Mouse (Mus musculus): ENCODE data around the gene Slc30a2. TPM values are rescaled to one million over a fixed set of nuclear protein-coding genes. Genes with fewer than 3 reads are reported as not detected.

The Slc30a2 gene
- total and polyA plus RNA-seq, 2 experiments from 2014 or later: 0.28 TPM; not detected in 1

DNA sequence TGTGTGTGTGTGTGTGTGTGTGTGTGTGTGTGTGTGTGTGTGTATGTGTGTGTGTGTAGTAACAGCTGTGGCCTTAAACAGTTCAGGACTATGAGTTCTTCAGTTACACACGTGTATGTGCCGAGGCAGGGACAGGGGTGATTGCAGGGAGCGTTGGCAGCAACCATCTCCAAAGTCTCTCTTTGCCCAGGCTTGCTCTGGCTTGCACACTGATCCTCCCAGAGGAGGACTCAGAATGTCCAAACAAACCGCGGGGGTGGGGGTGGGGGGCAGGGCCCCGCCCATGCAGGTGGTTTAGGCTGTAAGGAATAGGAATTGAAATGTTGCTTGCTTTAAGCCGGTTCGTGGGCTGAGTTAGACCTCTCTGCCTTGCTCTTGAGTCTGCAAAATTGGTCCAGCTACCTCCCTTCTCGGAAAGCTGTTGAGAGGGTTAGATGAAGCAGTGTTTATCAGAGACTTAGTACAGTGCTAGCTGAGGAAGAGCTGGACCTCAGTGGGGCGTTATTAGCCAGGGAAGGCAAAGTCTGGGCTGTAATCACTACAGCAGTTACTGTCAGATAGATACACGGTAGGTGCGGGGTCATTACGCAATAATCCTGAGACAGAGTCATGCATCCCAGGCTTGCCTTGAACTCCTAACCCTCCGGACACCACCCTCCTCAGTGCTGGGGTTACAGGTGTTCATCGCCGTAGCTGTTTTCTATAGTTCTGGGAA, 59.0 kb downstream of the Slc30a2 start:
- peak overlapping the region; percentile 70 for H3K4me2 ChIP-seq (ENCODE audit: low read depth)
- H3K4me1 ChIP-seq (ENCODE audit: insufficient read depth): peaks cover 15% of the 10 kb centered on the region
- 63% methylated on average over 16 of the region's 16 CpGs for WGBS
- H3K27ac ChIP-seq (ENCODE audit: low read depth, low read length): peak overlapping the region; percentile 90
- no peaks in the 10 kb centered on the region for H3K27me3 ChIP-seq (ENCODE audit: insufficient read depth, low read length)
- no peaks in the 10 kb centered on the region for H3K36me3 ChIP-seq (ENCODE audit: insufficient read depth)
- no peak for TF ChIP-seq CTCF (IDR thresholded peaks at IDR 0.05; ENCODE audit: low read depth)
- H3K9ac ChIP-seq: no peak overlapping the region
- DNase-seq (no peak), ATAC-seq (0 out of 2 replicates have a peak, but pooled peaks have one; percentile 14)
- no peaks in the 10 kb centered on the region for H3K9me3 ChIP-seq (ENCODE audit: low read length)
- no peak overlapping the region for H3K4me3 ChIP-seq (ENCODE audit: low read depth, low read length)

DNA sequence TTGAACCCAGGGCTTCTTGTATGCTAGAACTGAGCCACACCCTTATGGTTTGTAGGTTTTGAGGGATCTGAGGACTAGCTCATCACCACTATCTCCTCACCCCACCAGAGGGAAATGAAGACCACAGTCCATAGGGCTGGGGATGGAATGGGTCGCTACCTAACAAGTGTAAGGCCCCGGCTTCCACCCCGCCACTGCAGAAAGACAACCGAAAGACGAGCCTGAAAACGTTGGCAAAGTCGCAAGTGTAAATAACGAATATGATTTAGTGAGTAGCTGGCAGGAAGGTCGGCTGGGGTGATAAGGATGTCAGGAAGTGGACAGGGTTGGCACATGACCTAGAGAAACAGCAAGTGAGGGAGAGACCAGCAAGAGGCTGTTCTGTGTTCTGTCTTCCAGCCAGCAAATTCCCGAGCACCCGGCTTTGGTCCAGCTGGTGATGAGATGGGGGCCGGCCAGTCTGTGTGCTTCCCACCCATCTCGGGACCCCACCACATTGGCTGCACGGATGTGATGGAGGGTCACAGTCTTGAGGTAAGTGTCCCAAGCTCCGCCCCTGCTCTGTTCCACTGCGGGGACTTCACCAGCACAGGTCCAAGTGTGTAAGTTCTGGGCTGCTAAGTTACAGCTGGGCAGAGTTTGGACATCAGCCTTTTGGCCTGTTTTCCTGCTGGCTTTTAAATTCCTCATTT, 59.7 kb downstream of the Slc30a2 start:
- 0 out of 2 replicates have a peak, but pooled peaks have one; percentile 3 for TF ChIP-seq CTCF (IDR thresholded peaks at IDR 0.05; ENCODE audit: low read depth)
- no peak for DNase-seq
- ATAC-seq: no peak

GRCm38 (mm10) chr4:134403721-134404120, 60.7 kb downstream of the Slc30a2 start:
- Histone ChIP-seq H3K4me3 (ENCODE audit: low read depth, low read length) (no peak overlapping the region), H3K27me3 (ENCODE audit: insufficient read depth, low read length) (no peaks in the 10 kb centered on the region), H3K9ac (no peak overlapping the region), H3K36me3 (ENCODE audit: insufficient read depth) (no peaks in the 10 kb centered on the region), H3K27ac (ENCODE audit: low read depth, low read length) (no peak overlapping the region), H3K4me1 (ENCODE audit: insufficient read depth) (peaks cover 15% of the 10 kb centered on the region), H3K9me3 (ENCODE audit: low read length) (no peaks in the 10 kb centered on the region), H3K4me2 (ENCODE audit: low read depth) (no peak overlapping the region)
- WGBS: 41% methylated on average over 7 of the region's 7 CpGs
- no peak for DNase-seq
- peak; percentile 10; the same call in 1 of the 2 replicates for TF ChIP-seq CTCF (IDR thresholded peaks at IDR 0.05; ENCODE audit: low read depth)
- ATAC-seq: no peak

More for the DNA sequence above, 59.7 kb downstream of the Slc30a2 start:
- Histone ChIP-seq H3K4me2 (ENCODE audit: low read depth) (0 out of 2 replicates have a peak overlapping the region, but pooled peaks have one; percentile 70), H3K36me3 (ENCODE audit: insufficient read depth) (no peaks in the 10 kb centered on the region), H3K9me3 (ENCODE audit: low read length) (no peaks in the 10 kb centered on the region), H3K27me3 (ENCODE audit: insufficient read depth, low read length) (no peaks in the 10 kb centered on the region), H3K4me3 (ENCODE audit: low read depth, low read length) (no peak overlapping the region), H3K27ac (ENCODE audit: low read depth, low read length) (no peak overlapping the region; the same call in 1 of the 2 replicates), H3K9ac (no peak overlapping the region), H3K4me1 (ENCODE audit: insufficient read depth) (peaks cover 15% of the 10 kb centered on the region)
- 70% methylated on average over 16 of the region's 16 CpGs for WGBS

Other genes with a start within 250 kb of the Slc30a2 start
- gene Cd52, start 248.1 kb upstream of the Slc30a2 start, total RNA-seq (2014; rRNA removed): 1.2 and 2.0 TPM in 2 replicates
- 4.1 and 4.6 TPM in 2 replicates for gene Cd52, start 248.1 kb upstream of the Slc30a2 start, polyA plus RNA-seq (2015; fragmentation: Nextera tagmentation; extraction: Ambion mirVana)
- gene Ubxn11, start 240.6 kb upstream of the Slc30a2 start, total RNA-seq (2014; rRNA removed): 5.5 and 13.7 TPM in 2 replicates
- 11.0 and 14.3 TPM in 2 replicates for gene Ubxn11, start 240.6 kb upstream of the Slc30a2 start, polyA plus RNA-seq (2015; fragmentation: Nextera tagmentation; extraction: Ambion mirVana)
- 124 and 162 TPM in 2 replicates for gene Sh3bgrl3, start 214.4 kb upstream of the Slc30a2 start, total RNA-seq (2014; rRNA removed)
- 554 and 579 TPM in 2 replicates for gene Sh3bgrl3, start 214.4 kb upstream of the Slc30a2 start, polyA plus RNA-seq (2015; fragmentation: Nextera tagmentation; extraction: Ambion mirVana)
- gene Cep85, start 156.1 kb upstream of the Slc30a2 start, total RNA-seq (2014; rRNA removed): 11.0 and 14.0 TPM in 2 replicates
- 11.8 and 13.5 TPM in 2 replicates for gene Cep85, start 156.1 kb upstream of the Slc30a2 start, polyA plus RNA-seq (2015; fragmentation: Nextera tagmentation; extraction: Ambion mirVana)
- not detected in 2 replicates for gene Gm7534, start 140.2 kb upstream of the Slc30a2 start, total RNA-seq (2014; rRNA removed)
- gene Gm7534, start 140.2 kb upstream of the Slc30a2 start, polyA plus RNA-seq (2015; fragmentation: Nextera tagmentation; extraction: Ambion mirVana): not detected in 2 replicates
- not detected in 2 replicates for gene Catsper4, start 115.8 kb upstream of the Slc30a2 start, total RNA-seq (2014; rRNA removed)
- not detected in 2 replicates for gene Catsper4, start 115.8 kb upstream of the Slc30a2 start, polyA plus RNA-seq (2015; fragmentation: Nextera tagmentation; extraction: Ambion mirVana)
- gene Cnksr1, start 104.8 kb upstream of the Slc30a2 start, total RNA-seq (2014; rRNA removed): 0.08 TPM in 1 of 2 replicates, not detected in the other
- 0.18 TPM in 1 of 2 replicates, not detected in the other for gene Cnksr1, start 104.8 kb upstream of the Slc30a2 start, polyA plus RNA-seq (2015; fragmentation: Nextera tagmentation; extraction: Ambion mirVana)
- 0.43 TPM in 1 of 2 replicates, not detected in the other for gene E130218I03Rik, start 99.5 kb upstream of the Slc30a2 start, total RNA-seq (2014; rRNA removed)
- gene E130218I03Rik, start 99.5 kb upstream of the Slc30a2 start, polyA plus RNA-seq (2015; fragmentation: Nextera tagmentation; extraction: Ambion mirVana): 0.11 and 0.33 TPM in 2 replicates
- 11.6 and 12.7 TPM in 2 replicates for gene Zfp593, start 97.6 kb upstream of the Slc30a2 start, total RNA-seq (2014; rRNA removed)
- gene Zfp593, start 97.6 kb upstream of the Slc30a2 start, polyA plus RNA-seq (2015; fragmentation: Nextera tagmentation; extraction: Ambion mirVana): 13.8 and 15.0 TPM in 2 replicates
- not detected in 2 replicates for gene Gm30191, start 96.2 kb upstream of the Slc30a2 start, total RNA-seq (2014; rRNA removed)
- gene Gm30191, start 96.2 kb upstream of the Slc30a2 start, polyA plus RNA-seq (2015; fragmentation: Nextera tagmentation; extraction: Ambion mirVana): 0.25 TPM in 1 of 2 replicates, not detected in the other
- 14.2 and 18.3 TPM in 2 replicates for gene Grrp1, start 89.1 kb upstream of the Slc30a2 start, total RNA-seq (2014; rRNA removed)
- gene Grrp1, start 89.1 kb upstream of the Slc30a2 start, polyA plus RNA-seq (2015; fragmentation: Nextera tagmentation; extraction: Ambion mirVana): 18.3 and 20.0 TPM in 2 replicates
- 42.2 and 43.8 TPM in 2 replicates for gene Pdik1l, start 55.3 kb upstream of the Slc30a2 start, total RNA-seq (2014; rRNA removed)
- gene Pdik1l, start 55.3 kb upstream of the Slc30a2 start, polyA plus RNA-seq (2015; fragmentation: Nextera tagmentation; extraction: Ambion mirVana): 21.7 and 28.9 TPM in 2 replicates
- gene Trim63, start 28.1 kb upstream of the Slc30a2 start, total RNA-seq (2014; rRNA removed): 1.3 and 1.5 TPM in 2 replicates
- 0.18 and 0.31 TPM in 2 replicates for gene Trim63, start 28.1 kb upstream of the Slc30a2 start, polyA plus RNA-seq (2015; fragmentation: Nextera tagmentation; extraction: Ambion mirVana)
- gene Extl1, start 40.7 kb downstream of the Slc30a2 start, total RNA-seq (2014; rRNA removed): 0.95 and 1.4 TPM in 2 replicates
- 1.2 TPM in 2 replicates for gene Extl1, start 40.7 kb downstream of the Slc30a2 start, polyA plus RNA-seq (2015; fragmentation: Nextera tagmentation; extraction: Ambion mirVana)
- gene Pafah2, start 53.1 kb downstream of the Slc30a2 start, total RNA-seq (2014; rRNA removed): 11.1 and 18.0 TPM in 2 replicates
- gene Pafah2, start 53.1 kb downstream of the Slc30a2 start, polyA plus RNA-seq (2015; fragmentation: Nextera tagmentation; extraction: Ambion mirVana): 6.4 and 7.6 TPM in 2 replicates
- gene Stmn1, start 125.1 kb downstream of the Slc30a2 start, total RNA-seq (2014; rRNA removed): 2,537 and 3,460 TPM in 2 replicates
- gene Stmn1, start 125.1 kb downstream of the Slc30a2 start, polyA plus RNA-seq (2015; fragmentation: Nextera tagmentation; extraction: Ambion mirVana): 7,274 and 8,446 TPM in 2 replicates
- 33.9 and 36.6 TPM in 2 replicates for gene Paqr7, start 153.5 kb downstream of the Slc30a2 start, total RNA-seq (2014; rRNA removed)
- gene Paqr7, start 153.5 kb downstream of the Slc30a2 start, polyA plus RNA-seq (2015; fragmentation: Nextera tagmentation; extraction: Ambion mirVana): 21.3 and 28.1 TPM in 2 replicates
- gene Aunip, start 167.8 kb downstream of the Slc30a2 start, total RNA-seq (2014; rRNA removed): 1.2 and 1.8 TPM in 2 replicates
- gene Aunip, start 167.8 kb downstream of the Slc30a2 start, polyA plus RNA-seq (2015; fragmentation: Nextera tagmentation; extraction: Ambion mirVana): 1.1 and 1.3 TPM in 2 replicates
- 116 and 119 TPM in 2 replicates for gene Mtfr1l, start 192.2 kb downstream of the Slc30a2 start, total RNA-seq (2014; rRNA removed)
- gene Mtfr1l, start 192.2 kb downstream of the Slc30a2 start, polyA plus RNA-seq (2015; fragmentation: Nextera tagmentation; extraction: Ambion mirVana): 191 and 194 TPM in 2 replicates
- gene Selenon, start 209.0 kb downstream of the Slc30a2 start, total RNA-seq (2014; rRNA removed): 17.1 and 17.9 TPM in 2 replicates
- 11.8 and 13.4 TPM in 2 replicates for gene Selenon, start 209.0 kb downstream of the Slc30a2 start, polyA plus RNA-seq (2015; fragmentation: Nextera tagmentation; extraction: Ambion mirVana)

All from forebrain, postnatal 0 days (tissue).